Mouse (Mus musculus): ENCODE data around the gene Fggy.

The Fggy gene

GRCm38 (mm10) chr4:95862781-95863499, 305.6 kb downstream of the Fggy start:
- peak; percentile 8 for DNase-seq

GRCm38 (mm10) chr4:95863500-95863803, 306.1 kb downstream of the Fggy start:
- DNase-seq, result no peak

DNA sequence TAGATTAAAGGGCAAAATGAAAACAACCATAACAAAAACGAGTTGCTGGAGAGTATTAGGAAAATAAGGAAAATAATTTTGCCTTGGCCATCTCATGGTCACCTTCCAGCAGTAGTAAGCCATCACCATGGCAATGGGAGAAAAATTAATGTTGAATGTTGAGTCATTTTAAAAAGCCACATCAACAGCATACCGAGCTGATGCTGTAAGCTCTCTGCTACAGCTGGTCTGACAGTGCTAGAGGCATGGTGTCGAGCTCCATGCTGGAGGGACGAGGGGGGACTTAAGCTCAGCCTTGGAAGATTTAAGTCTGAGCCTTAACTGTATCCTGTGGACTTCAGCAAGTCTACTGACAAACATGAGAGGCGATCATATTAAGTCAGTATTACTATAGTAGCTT, 307.9 kb downstream of the Fggy start:
- no peak for DNase-seq

- no peak for DNase-seq
Observed at GRCm38 (mm10) chr4:95865882-95866281, 308.6 kb downstream of the Fggy start.

- no peak for DNase-seq
Observed at GRCm38 (mm10) chr4:95867103-95867502, 309.8 kb downstream of the Fggy start.

GRCm38 (mm10) chr4:95868348-95868747, 311.0 kb downstream of the Fggy start:
- no peak for DNase-seq

- peak; percentile 34 for DNase-seq
Observed at GRCm38 (mm10) chr4:95871216-95871881, 314.0 kb downstream of the Fggy start.

DNA sequence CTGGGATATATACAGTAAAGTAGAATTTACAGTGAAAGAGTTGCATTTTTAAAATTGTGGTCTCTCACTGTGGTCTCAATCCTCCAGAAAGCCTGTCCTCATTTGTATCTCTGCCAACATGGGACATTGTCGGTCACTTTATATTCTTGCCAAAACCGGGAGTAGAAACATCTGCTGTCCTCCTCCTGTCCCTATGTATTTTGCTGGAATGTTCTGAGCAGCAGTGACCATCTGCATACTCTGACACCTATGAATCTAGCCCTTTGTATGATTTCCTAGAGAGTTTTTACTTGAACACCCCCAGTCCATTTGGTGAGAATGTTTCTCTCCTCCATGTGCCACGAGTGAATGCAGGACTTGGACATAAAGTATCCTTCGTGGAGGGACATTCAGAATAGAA, 318.6 kb downstream of the Fggy start:
- DNase-seq, result no peak

- DNase-seq, result no peak
Observed at GRCm38 (mm10) chr4:95877436-95877835, 320.1 kb downstream of the Fggy start.

DNA sequence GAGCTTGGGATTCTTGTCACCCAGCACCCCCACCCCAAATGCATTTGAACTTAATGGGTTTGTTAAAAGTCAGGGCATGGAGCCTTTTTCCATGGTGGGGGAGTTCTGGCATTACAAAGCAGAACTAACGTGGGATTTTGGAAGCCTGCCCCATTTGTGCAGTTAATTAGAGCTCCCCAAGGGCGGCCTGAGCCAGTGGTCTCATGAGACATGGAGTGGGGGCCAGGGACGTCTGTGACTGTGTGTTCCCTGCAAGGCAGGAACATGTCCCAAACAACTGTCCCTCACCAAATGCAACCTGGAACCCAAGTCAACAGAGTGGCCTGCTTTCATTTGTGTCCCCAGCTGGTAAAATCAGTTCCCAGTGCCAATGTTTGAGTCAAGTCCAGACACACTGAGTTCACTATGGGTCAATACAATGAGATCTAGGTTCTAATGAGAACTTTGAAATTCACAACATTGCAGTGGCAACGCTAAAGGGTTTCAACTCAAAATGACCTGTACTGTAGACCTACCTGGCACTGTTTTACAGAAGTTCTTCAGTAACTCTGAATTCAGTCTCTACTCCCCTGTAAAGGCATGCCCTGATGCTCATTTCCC, 324.5 kb downstream of the Fggy start:
- DNase-seq, result no peak

GRCm38 (mm10) chr4:95884184-95885145, 327.2 kb downstream of the Fggy start:
- no peak for DNase-seq

DNA sequence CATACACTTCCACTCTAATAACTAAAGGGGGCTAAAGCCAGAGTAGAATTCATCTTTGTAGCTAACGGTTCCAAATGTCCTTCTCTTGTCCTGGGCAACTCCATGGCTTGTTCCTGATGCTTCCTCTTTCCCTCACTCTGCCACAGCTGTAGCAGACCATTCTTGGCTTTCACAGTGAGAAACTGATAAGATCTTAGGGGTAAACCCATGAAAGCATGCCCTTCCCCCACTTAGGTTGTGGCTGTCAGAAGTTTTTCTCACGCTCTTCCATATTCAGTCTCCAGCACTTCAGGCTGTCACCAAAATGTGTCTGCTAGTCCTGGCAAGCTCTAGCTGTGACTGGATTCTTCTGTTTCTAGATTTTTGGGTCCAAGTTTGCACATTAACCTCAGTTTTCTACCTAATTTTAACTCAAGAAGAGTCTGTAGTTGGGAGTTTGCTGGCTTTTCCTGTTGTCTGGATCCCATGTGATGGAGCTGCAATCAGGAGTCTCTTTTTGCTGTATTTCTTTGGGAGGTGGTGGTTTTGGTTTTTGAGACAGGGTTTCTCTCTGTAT, 338.0 kb downstream of the Fggy start:
- no peak for DNase-seq

DNA sequence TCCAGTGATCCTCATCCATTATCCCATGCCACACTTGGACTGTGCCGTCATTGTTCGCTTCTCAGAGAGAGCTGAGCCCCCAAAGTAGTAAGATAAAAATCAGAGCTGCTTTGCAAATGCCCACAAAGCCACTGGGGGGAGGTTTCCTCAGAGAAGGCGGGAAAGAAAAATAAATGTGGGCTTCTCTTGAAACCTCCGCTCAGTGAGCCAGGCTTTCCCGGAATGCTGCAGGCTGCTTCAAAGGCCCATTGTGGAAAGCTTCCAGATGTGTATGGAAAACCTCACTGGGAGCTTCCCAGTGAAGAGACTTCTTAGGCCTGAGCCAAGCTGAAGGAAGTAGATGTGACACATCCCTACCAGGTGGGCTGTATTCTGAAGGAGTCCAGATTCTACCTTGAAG, 339.3 kb downstream of the Fggy start:
- no peak for DNase-seq

DNA sequence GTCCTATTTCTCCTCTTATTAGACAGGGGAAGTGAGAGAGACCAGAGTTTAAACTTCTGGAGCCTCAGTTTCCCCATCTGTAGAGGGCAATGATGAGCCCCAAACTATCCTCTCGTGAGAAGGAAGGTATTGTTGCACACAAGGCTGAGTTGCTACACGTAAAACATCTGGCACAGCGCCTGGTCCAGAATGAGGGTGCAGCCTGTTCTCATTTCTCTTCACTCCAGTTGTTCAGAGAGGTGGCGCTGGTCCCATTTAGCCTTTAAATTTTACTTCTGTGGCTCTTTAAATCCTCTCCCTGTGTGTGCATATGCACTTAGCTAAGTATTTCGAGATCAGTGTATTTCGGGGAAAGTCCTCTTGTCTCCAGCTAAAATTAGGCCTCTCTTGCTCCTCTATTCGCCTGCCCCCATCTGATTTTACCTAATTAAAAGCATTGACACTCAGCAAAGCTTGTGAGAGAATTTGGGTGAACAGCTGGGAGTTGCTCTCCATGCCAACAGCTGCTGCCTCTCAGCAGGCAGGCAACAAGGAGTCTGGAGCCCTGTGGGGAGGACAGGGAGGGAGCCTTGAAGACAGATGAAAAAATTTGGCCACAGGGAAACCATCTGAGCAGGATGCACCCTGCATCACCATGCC, 340.0 kb downstream of the Fggy start:
- no peak for DNase-seq

DNA sequence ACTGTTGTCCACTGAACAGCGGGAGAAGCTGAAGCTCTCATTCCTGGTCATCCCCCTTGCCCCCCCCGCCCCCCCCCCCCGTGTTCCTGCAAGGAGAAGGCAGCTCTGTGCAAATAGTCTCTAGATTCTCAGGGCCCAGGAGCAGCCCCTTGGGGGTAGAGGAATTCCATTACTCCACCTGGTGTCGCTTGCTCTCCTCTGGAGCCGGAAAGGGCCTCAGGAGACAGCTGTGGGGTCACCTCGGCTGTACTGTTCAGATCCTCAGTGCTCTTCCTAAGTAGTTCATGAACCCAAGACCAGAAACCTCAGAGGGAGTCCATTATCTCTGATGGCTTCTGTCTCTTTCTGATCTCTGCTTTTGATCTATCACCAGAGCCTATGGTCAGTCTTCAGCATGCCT, 341.4 kb downstream of the Fggy start:
- DNase-seq, result no peak

- DNase-seq, result no peak
Observed at GRCm38 (mm10) chr4:95899926-95900712, 342.8 kb downstream of the Fggy start.

DNA sequence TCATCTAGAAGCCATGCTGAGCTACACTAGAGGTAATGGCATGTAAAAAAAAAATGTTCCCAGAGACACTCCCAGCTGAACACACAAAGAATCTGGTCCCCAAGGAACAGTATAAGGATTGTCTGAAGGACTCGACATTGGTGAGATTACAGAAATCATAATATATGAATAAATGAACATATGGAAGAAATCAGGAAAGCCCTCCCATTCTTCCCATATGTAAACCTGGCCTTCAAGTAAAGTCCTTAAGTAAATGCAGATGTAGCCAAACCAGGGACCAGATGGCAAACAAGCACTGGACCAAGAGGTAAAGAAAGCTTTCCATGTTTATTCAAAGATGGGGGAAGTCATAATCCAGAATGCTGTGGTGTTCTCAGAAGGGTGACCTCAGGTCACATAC, 343.5 kb downstream of the Fggy start:
- DNase-seq, result no peak

DNA sequence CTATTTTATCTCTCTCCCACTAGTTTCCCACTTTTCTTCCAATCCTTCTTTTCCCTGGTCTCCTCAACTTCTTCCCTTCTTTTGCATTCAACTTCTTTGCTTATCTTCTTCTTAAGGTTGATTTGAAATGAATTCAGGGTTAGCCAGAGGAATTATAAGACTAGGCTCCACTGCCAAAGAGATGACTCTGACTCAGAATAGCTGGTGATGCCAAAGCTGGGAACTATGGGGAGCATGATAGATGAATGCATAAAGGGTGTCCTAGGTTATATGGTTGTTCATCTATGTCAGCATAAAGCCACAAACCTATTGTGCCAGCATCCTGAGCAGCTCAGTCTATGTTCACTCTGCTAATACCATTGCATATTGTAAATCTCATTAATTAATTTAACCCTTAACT, 348.8 kb downstream of the Fggy start:
- DNase-seq, result no peak

- DNase-seq, result no peak
Observed at GRCm38 (mm10) chr4:95909689-95910654, 352.7 kb downstream of the Fggy start.

GRCm38 (mm10) chr4:95913026-95913425, 355.7 kb downstream of the Fggy start:
- DNase-seq, result no peak
